Mouse (Mus musculus) bone marrow macrophage, adult 2 months (primary cell): Measurements from ENCODE around the gene Zfp747. TPM values are rescaled to one million over a fixed set of nuclear protein-coding genes. Genes with fewer than 3 reads are reported as not detected.
"Not testable (repeated sequence)": the region's sequence is repeated elsewhere in the genome, so short reads cannot be mapped to it uniquely, and the experiment has no call there.

Experiments used
- H3K27ac ChIP-seq: 2 replicates; pipeline ENCODE4 v1.5.1; 2012; ENCODE audit warnings: low read depth, low read length; ENCODE audit not compliant: insufficient read depth
- H3K4me1 ChIP-seq: 2 replicates; pipeline ENCODE4 v1.6.1; 2012; ENCODE audit warnings: low read length; ENCODE audit not compliant: control insufficient read depth, insufficient read depth
- H3K4me3 ChIP-seq: 2 replicates; pipeline ENCODE4 v1.5.1; 2012; ENCODE audit warnings: mild to moderate bottlenecking, low read length, moderate library complexity; ENCODE audit not compliant: insufficient read depth
- CTCF ChIP-seq: IDR thresholded peaks from 2 replicates; pipeline ENCODE4 v1.5.1; 2012; ENCODE audit warnings: low read depth, mild to moderate bottlenecking, low read length, moderate library complexity
- POLR2A ChIP-seq: IDR thresholded peaks from 2 replicates; pipeline ENCODE4 v1.6.1; 2012; ENCODE audit warnings: mild to moderate bottlenecking, low read depth, low read length, borderline replicate concordance
- polyA plus RNA-seq: library from polyadenylated mRNA; stranded (reverse); fragments of >200 nt; gene quantifications from 2 replicates; pipeline ENCODE4 v1.2.4, GENCODE M21; 2012; ENCODE audit not compliant: missing spikeins, insufficient read depth, insufficient read length

Zfp747 gene
- polyA plus RNA-seq, 1 experiment, result 6.8 TPM

- Histone ChIP-seq H3K4me3 (no peak overlapping the region), H3K4me1 (no peaks in the 10 kb centered on the region), H3K27ac (no peak overlapping the region)
- TF ChIP-seq POLR2A, result no peak
Measured at GRCm38 (mm10) chr7:127346676-127347075, 29.2 kb downstream of the Zfp747 start.

GRCm38 (mm10) chr7:127345512-127346325 lies 30.1 kb downstream of the Zfp747 start, which contains the start of gene Zfp768:
TSS of gene Zfp768 (minus strand) at chr7:127345589.
- peak within 1 kb of the TSS; percentile 77 for H3K27ac ChIP-seq
- H3K4me3 ChIP-seq, result peak within 1 kb of the TSS; percentile 87
- TF ChIP-seq CTCF (no peak), POLR2A (no peak)
- no peaks in the 10 kb centered on the region for H3K4me1 ChIP-seq

GRCm38 (mm10) chr7:127345092-127345491 lies 30.8 kb downstream of the Zfp747 start:
- H3K4me3 ChIP-seq, result peak overlapping the region; percentile 87
- no peaks in the 10 kb centered on the region for H3K4me1 ChIP-seq
- peak overlapping the region; percentile 73 for H3K27ac ChIP-seq
- TF ChIP-seq CTCF (no peak), POLR2A (no peak)

- H3K27ac ChIP-seq, result no peak overlapping the region
- peak overlapping the region; percentile 87 for H3K4me3 ChIP-seq
- no peaks in the 10 kb centered on the region for H3K4me1 ChIP-seq
- no peak for TF ChIP-seq CTCF
- TF ChIP-seq POLR2A, result no peak
Measured at GRCm38 (mm10) chr7:127344371-127344770, 31.5 kb downstream of the Zfp747 start.

- Histone ChIP-seq H3K4me1 (no peaks in the 10 kb centered on the region), H3K27ac (no peak overlapping the region), H3K4me3 (no peak overlapping the region)
- TF ChIP-seq POLR2A, result no peak
- TF ChIP-seq CTCF, result no peak
Measured at GRCm38 (mm10) chr7:127343351-127344019, 32.4 kb downstream of the Zfp747 start.

GRCm38 (mm10) chr7:127342888-127343287 lies 33.0 kb downstream of the Zfp747 start:
- TF ChIP-seq CTCF, result no peak
- TF ChIP-seq POLR2A, result no peak
- Histone ChIP-seq H3K4me3 (no peak overlapping the region), H3K4me1 (no peaks in the 10 kb centered on the region), H3K27ac (no peak overlapping the region)

- no peak for TF ChIP-seq CTCF
- TF ChIP-seq POLR2A, result no peak
- H3K4me3 ChIP-seq, result no peak overlapping the region
Measured at GRCm38 (mm10) chr7:127342332-127342731, 33.5 kb downstream of the Zfp747 start.

GRCm38 (mm10) chr7:127341861-127342260 lies 34.0 kb downstream of the Zfp747 start:
- H3K27ac ChIP-seq, H3K4me3 ChIP-seq, H3K4me1 ChIP-seq: not testable (repeated sequence)

More at GRCm38 (mm10) chr7:127342332-127342731, 33.5 kb downstream of the Zfp747 start:
- H3K4me1 ChIP-seq, result no peaks in the 10 kb centered on the region
- H3K27ac ChIP-seq, result no peak overlapping the region

GRCm38 (mm10) chr7:127341356-127341755 lies 34.5 kb downstream of the Zfp747 start:
- no peak overlapping the region for H3K27ac ChIP-seq
- TF ChIP-seq POLR2A, result no peak
- TF ChIP-seq CTCF, result no peak
- H3K4me3 ChIP-seq, result no peak overlapping the region
- H3K4me1 ChIP-seq, result no peaks in the 10 kb centered on the region

GRCm38 (mm10) chr7:127337636-127338035 lies 38.2 kb downstream of the Zfp747 start:
- H3K4me1 ChIP-seq, result no peaks in the 10 kb centered on the region
- no peak for TF ChIP-seq POLR2A
- no peak for TF ChIP-seq CTCF
- no peak overlapping the region for H3K27ac ChIP-seq
- no peak overlapping the region for H3K4me3 ChIP-seq

- H3K27ac ChIP-seq, result no peak overlapping the region
- no peak for TF ChIP-seq CTCF
- TF ChIP-seq POLR2A, result no peak
- H3K4me1 ChIP-seq, result no peaks in the 10 kb centered on the region
- no peak overlapping the region for H3K4me3 ChIP-seq
Measured at GRCm38 (mm10) chr7:127335604-127336003, 40.2 kb downstream of the Zfp747 start.
